Mouse (Mus musculus) retina, postnatal 1 day (tissue): ENCODE data around the gene Rangap1.
"Not testable (repeated sequence)": the region's sequence is repeated elsewhere in the genome, so short reads cannot be mapped to it uniquely, and the experiment has no call there.

ENCODE experiments used
- DNase-seq: peaks from one replicate; pipeline ENCODE4 v3.0.0-alpha.2; 2012

The Rangap1 gene

GRCm38 (mm10) chr15:81744992-81745600 is at the start of gene Rangap1, which contains the start of gene Zc3h7b:
Gene Rangap1, minus strand, starts transcription at chr15:81745530.
Gene Zc3h7b, plus strand, starts transcription at chr15:81745057.
- peak; percentile 85 for DNase-seq

- DNase-seq: no peak
Observed at GRCm38 (mm10) chr15:81792444-81792843, 47.1 kb upstream of the Rangap1 start.

- DNase-seq: no peak
Observed at GRCm38 (mm10) chr15:81787525-81787924, 42.2 kb upstream of the Rangap1 start.

- no peak for DNase-seq
Observed at GRCm38 (mm10) chr15:81785701-81786100, 40.4 kb upstream of the Rangap1 start.

GRCm38 (mm10) chr15:81784762-81785161 is 39.4 kb upstream of the Rangap1 start:
- peak; percentile 30 for DNase-seq

- DNase-seq: no peak
Observed at GRCm38 (mm10) chr15:81781816-81782215, 36.5 kb upstream of the Rangap1 start.

- DNase-seq: no peak
Observed at GRCm38 (mm10) chr15:81776631-81777422, 31.5 kb upstream of the Rangap1 start.

- no peak for DNase-seq
Observed at GRCm38 (mm10) chr15:81774505-81775171, 29.3 kb upstream of the Rangap1 start.

- DNase-seq: no peak
Observed at GRCm38 (mm10) chr15:81772431-81773120, 27.2 kb upstream of the Rangap1 start.

- DNase-seq: no peak
Observed at GRCm38 (mm10) chr15:81769037-81769436, 23.7 kb upstream of the Rangap1 start.

GRCm38 (mm10) chr15:81766439-81766838 is 21.1 kb upstream of the Rangap1 start:
- no peak for DNase-seq

- DNase-seq: no peak
Observed at GRCm38 (mm10) chr15:81765651-81766050, 20.3 kb upstream of the Rangap1 start.

- DNase-seq: no peak
Observed at GRCm38 (mm10) chr15:81764573-81764972, 19.2 kb upstream of the Rangap1 start.

GRCm38 (mm10) chr15:81761959-81762358 is 16.6 kb upstream of the Rangap1 start:
- no peak for DNase-seq

GRCm38 (mm10) chr15:81761381-81761780 is 16.1 kb upstream of the Rangap1 start:
- no peak for DNase-seq

GRCm38 (mm10) chr15:81760361-81761079 is 15.2 kb upstream of the Rangap1 start:
- DNase-seq: no peak

- no peak for DNase-seq
Observed at GRCm38 (mm10) chr15:81759542-81759941, 14.2 kb upstream of the Rangap1 start.

- peak; percentile 56 for DNase-seq
Observed at GRCm38 (mm10) chr15:81758701-81759100, 13.4 kb upstream of the Rangap1 start.

GRCm38 (mm10) chr15:81753669-81754068 is 8.3 kb upstream of the Rangap1 start:
- DNase-seq: peak; percentile 35

GRCm38 (mm10) chr15:81749742-81750141 is 4.4 kb upstream of the Rangap1 start:
- DNase-seq: peak; percentile 70

- peak; percentile 87 for DNase-seq
Observed at GRCm38 (mm10) chr15:81745601-81746114, 328 bp upstream of the Rangap1 start.

- not testable (repeated sequence) for DNase-seq
Observed at GRCm38 (mm10) chr15:81742368-81742767, 3.0 kb downstream of the Rangap1 start.
